Mouse (Mus musculus): ENCODE results near the gene Eif4e2.

GRCm38 (mm10) chr1:87204465-87204864 is 9.2 kb upstream of the Eif4e2 start, which contains the start of gene Chrng:
- TF ChIP-seq CTCF (IDR thresholded peaks at IDR 0.05; ENCODE audit: control insufficient read depth, insufficient read depth, low read length) (no peak), POLR2A (IDR thresholded peaks at IDR 0.05; ENCODE audit: borderline replicate concordance, control insufficient read depth, low read depth, low read length) (no peak)

Measured in bone marrow, adult 2 months (tissue).